Mouse (Mus musculus): ENCODE data around the gene Txndc2. TPM values are rescaled to one million over a fixed set of nuclear protein-coding genes. Genes with fewer than 3 reads are reported as not detected.

Gene Txndc2
- not detected for total RNA-seq (2023)

GRCm38 (mm10) chr17:65641734-65642218 is at the start of gene Txndc2:
TSS of gene Txndc2 (minus strand) at chr17:65642168.

GRCm38 (mm10) chr17:65613463-65614412 is 28.2 kb downstream of the Txndc2 start, which contains the start of gene Vapa:
TSS of gene Vapa (minus strand) at chr17:65613555.

Other genes with a start within 250 kb of the Txndc2 start
- not detected for gene Tmem232, start 101.4 kb downstream of the Txndc2 start, total RNA-seq (2023)
- gene Vapa, start 28.6 kb downstream of the Txndc2 start, total RNA-seq (2023): 68.3 TPM
- 2.4 TPM for gene Rab31, start 130.6 kb upstream of the Txndc2 start, total RNA-seq (2023)
- 70.6 TPM for gene Ppp4r1, start 140.4 kb upstream of the Txndc2 start, total RNA-seq (2023)
- gene Ralbp1, start 243.6 kb upstream of the Txndc2 start, total RNA-seq (2023): 41.7 TPM